Mouse (Mus musculus) neural tube, postnatal 0 days (tissue): Measurements from ENCODE around the gene Plk5. TPM values are rescaled to one million over a fixed set of nuclear protein-coding genes. Genes with fewer than 3 reads are reported as not detected.

ENCODE experiments used
- microRNA-seq: library from miRNA; unstranded; fragments of <30 nt; microRNA quantifications from one replicate; pipeline ENCODE4, GENCODE M21; 2016
- polyA plus RNA-seq: library from polyadenylated mRNA; unstranded; fragments of >200 nt; fragmentation: Nextera tagmentation; extraction: Ambion mirVana; gene quantifications from 2 replicates; pipeline ENCODE4 v1.2.1, GENCODE M21; 2015

Gene Plk5
- 8.5 and 8.6 TPM in 2 replicates for polyA plus RNA-seq

GRCm38 (mm10) chr10:80356001-80356682 is at the start of gene Plk5:
TSS of gene Plk5 (plus strand) at chr10:80356459.

DNA sequence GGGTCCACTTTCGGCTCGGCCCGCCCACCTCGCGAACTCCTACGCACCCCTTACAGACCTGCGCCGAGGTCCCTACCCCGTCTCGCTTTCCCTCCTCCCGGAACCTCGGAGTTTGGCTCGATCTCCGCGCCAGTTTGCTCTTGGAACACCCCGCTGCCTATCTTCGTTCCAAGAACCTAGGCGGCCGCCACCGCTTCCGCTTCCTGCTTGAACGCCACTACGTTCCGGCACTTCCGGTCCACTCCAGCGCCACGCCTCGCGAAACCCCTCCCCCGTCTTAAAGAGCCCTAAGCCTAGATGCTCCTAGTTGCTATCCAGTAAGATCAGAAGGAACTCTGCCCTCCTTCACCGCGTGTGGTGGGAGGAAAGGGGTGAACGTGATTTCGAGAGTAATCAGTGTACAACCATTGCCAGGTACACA is 35.9 kb upstream of the Plk5 start, which contains the start of gene 2310011J03Rik:
2310011J03Rik (minus strand) TSS at position 198 of the 421 bp plus-strand sequence.

GRCm38 (mm10) chr10:80329273-80330081 is 26.8 kb upstream of the Plk5 start, which contains the start of the genes Pcsk4 and Reep6:
TSS of gene Pcsk4 (minus strand) at chr10:80329498.
TSS of gene Reep6 (plus strand) at chr10:80329953.

GRCm38 (mm10) chr10:80348244-80348781 is 7.9 kb upstream of the Plk5 start, which contains the start of gene Adamtsl5:
TSS of gene Adamtsl5 (minus strand) at chr10:80348412.

GRCm38 (mm10) chr10:80387522-80387959 is 31.3 kb downstream of the Plk5 start, which contains the start of gene Mex3d:
TSS of gene Mex3d (minus strand) at chr10:80387659.

DNA sequence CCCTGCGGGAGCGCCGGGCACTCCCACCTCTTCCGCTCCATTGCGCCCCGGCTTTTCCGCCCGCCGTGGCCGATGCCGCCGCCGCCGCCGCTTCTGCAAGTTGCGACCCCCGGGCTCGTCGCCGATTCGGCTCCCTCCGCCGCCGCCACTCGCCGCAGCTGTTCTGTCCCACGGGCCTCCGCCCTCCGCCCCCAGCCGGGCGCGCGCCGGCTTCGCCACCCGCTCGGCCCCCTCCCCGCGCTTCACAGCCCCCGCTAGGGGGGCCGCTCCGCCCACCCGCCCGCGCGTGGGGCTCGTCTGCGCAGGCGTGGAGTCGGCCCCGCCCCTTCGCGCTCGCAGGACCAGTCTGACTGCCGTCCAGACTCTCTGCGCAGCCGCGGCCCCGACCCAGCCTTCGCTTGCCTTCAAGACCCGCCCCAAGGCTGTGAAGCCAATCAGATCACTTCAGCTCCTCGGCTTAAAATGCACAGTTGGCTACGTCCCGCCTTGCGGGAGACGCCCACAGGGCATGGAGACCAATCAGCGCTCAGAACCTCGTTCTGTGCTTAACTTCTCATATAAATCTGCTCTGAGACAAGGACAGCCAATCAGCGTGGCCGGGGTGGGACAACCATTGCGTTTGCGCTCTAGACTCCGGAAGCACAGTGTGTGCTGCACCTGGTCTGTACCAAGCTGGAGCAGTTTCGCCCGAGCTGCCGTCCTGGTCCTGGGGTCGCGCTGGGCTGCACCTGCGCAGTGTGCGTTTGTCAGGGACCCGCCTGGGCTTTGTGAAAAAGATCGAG is 43.1 kb downstream of the Plk5 start, which contains the start of gene Mbd3:
Mbd3 (minus strand) TSS at position 360 of the 782 bp plus-strand sequence.

GRCm38 (mm10) chr10:80406684-80407501 is 50.6 kb downstream of the Plk5 start, which contains the start of gene Uqcr11:
TSS of gene Uqcr11 (minus strand) at chr10:80406830.

Small RNA genes lying within 50 kb of the gene (microRNA-seq; reads per million reads assigned to microRNA genes)
- not detected for gene Gm22721

Other genes starting within 250 kb of the Plk5 start
- 14.6 and 18.3 TPM in 2 replicates for gene Stk11, start 240.7 kb upstream of the Plk5 start, polyA plus RNA-seq
- gene Atp5d, start 217.8 kb upstream of the Plk5 start, polyA plus RNA-seq, result 803 and 819 TPM in 2 replicates
- 110 and 138 TPM in 2 replicates for gene Cbarp, start 215.6 kb upstream of the Plk5 start, polyA plus RNA-seq
- gene Midn, start 208.2 kb upstream of the Plk5 start, polyA plus RNA-seq, result 16.4 and 21.8 TPM in 2 replicates
- gene Cirbp, start 190.5 kb upstream of the Plk5 start, polyA plus RNA-seq, result 566 and 579 TPM in 2 replicates
- gene 1600002K03Rik, start 183.5 kb upstream of the Plk5 start, polyA plus RNA-seq, result 6.4 and 8.1 TPM in 2 replicates
- 28.7 and 30.4 TPM in 2 replicates for gene Efna2, start 177.0 kb upstream of the Plk5 start, polyA plus RNA-seq
- 37.7 and 42.6 TPM in 2 replicates for gene Mum1, start 130.0 kb upstream of the Plk5 start, polyA plus RNA-seq
- 488 and 508 TPM in 2 replicates for gene Ndufs7, start 107.3 kb upstream of the Plk5 start, polyA plus RNA-seq
- gene Gamt, start 95.4 kb upstream of the Plk5 start, polyA plus RNA-seq, result 28.8 and 33.0 TPM in 2 replicates
- gene Dazap1, start 95.0 kb upstream of the Plk5 start, polyA plus RNA-seq, result 32.5 and 35.2 TPM in 2 replicates
- 656 and 679 TPM in 2 replicates for gene Rps15, start 64.0 kb upstream of the Plk5 start, polyA plus RNA-seq
- gene Apc2, start 60.5 kb upstream of the Plk5 start, polyA plus RNA-seq, result 70.9 and 88.2 TPM in 2 replicates
- 37.1 and 37.5 TPM in 2 replicates for gene 2310011J03Rik, start 35.9 kb upstream of the Plk5 start, polyA plus RNA-seq
- gene Pcsk4, start 27.0 kb upstream of the Plk5 start, polyA plus RNA-seq, result 11.0 and 13.5 TPM in 2 replicates
- gene Reep6, start 26.5 kb upstream of the Plk5 start, polyA plus RNA-seq, result 5.6 and 5.7 TPM in 2 replicates
- gene Adamtsl5, start 8.0 kb upstream of the Plk5 start, polyA plus RNA-seq, result 3.5 and 4.6 TPM in 2 replicates
- gene Mex3d, start 31.2 kb downstream of the Plk5 start, polyA plus RNA-seq, result 13.1 and 15.0 TPM in 2 replicates
- gene Mbd3, start 43.1 kb downstream of the Plk5 start, polyA plus RNA-seq, result 161 and 183 TPM in 2 replicates
- 1,108 and 1,127 TPM in 2 replicates for gene Uqcr11, start 50.4 kb downstream of the Plk5 start, polyA plus RNA-seq
- gene Tcf3, start 77.2 kb downstream of the Plk5 start, polyA plus RNA-seq, result 28.8 and 32.2 TPM in 2 replicates
- gene Onecut3, start 138.4 kb downstream of the Plk5 start, polyA plus RNA-seq, result 0.34 and 0.56 TPM in 2 replicates
- 0.65 and 1.3 TPM in 2 replicates for gene Atp8b3, start 182.7 kb downstream of the Plk5 start, polyA plus RNA-seq
- 23.8 and 28.1 TPM in 2 replicates for gene Rexo1, start 205.1 kb downstream of the Plk5 start, polyA plus RNA-seq
- 6.8 and 7.9 TPM in 2 replicates for gene Klf16, start 220.9 kb downstream of the Plk5 start, polyA plus RNA-seq
- 231 and 233 TPM in 2 replicates for gene Abhd17a, start 233.9 kb downstream of the Plk5 start, polyA plus RNA-seq
- gene Scamp4, start 246.4 kb downstream of the Plk5 start, polyA plus RNA-seq, result 73.3 and 73.4 TPM in 2 replicates
- 3.3 and 5.1 TPM in 2 replicates for gene Adat3, start 246.4 kb downstream of the Plk5 start, polyA plus RNA-seq
- 1.1 and 1.5 TPM in 2 replicates for gene Gm49322, start 249.6 kb downstream of the Plk5 start, polyA plus RNA-seq